ENCODE assay signal across 31 mouse cellular contexts in the genomic region with DNA sequence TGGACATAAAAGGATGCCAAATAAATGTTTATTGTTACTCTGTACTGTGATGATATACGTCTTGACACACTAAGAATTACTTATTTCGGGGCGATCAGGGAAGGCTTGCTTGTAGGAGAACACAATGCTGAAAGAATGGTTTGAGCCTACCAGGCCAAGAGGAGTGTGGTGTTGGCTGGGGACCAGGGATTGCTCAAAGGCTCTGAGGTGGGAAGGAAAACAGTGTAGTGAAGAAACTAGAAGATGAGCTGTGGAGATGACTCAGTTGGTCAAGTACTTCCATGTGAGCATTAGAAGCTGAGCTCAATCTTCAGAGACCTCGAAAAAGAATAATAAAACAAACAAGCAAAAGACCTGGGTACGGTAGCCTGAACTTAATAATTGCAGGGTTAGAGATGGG. TPM values are rescaled to one million over a fixed set of nuclear protein-coding genes. Genes with fewer than 3 reads are reported as not detected.
DNase-seq lines count a peak whose midpoint lies in the region; ATAC-seq lines count a peak whose summit lies in the region.
"Had no signal": no experiment of that assay in that cellular context is flagged by ENCODE, and none has a peak within 500 bp of the region (broad histone marks: within the 10 kb centered on the region; RNA-seq: fewer than 3 reads in every experiment).

No protein-coding gene starts in this region.

- H3K27ac ChIP-seq in forebrain, embryonic 11.5 days (ENCODE audit: low read depth, low read length), result no peak overlapping the region
- H3K27ac ChIP-seq: embryonic facial prominence, embryonic 13.5 days; forebrain, embryonic 10.5 days; hindbrain, embryonic 10.5 days; hindbrain, postnatal 0 days; intestine, embryonic 15.5 days; kidney, postnatal 0 days; liver, embryonic 12.5 days; macrophage; midbrain, embryonic 13.5 days had no signal

- intact Hi-C loops in heart, postnatal 10 days (cut with DNase I), result no loop called here
- intact Hi-C loops in gastrocnemius, postnatal 14 days (cut with DNase I; ENCODE audit: low total_unique reads), result no loop called here

- H3K4me3 ChIP-seq in forebrain, embryonic 11.5 days (ENCODE audit: low read depth, low read length), result no peak overlapping the region
- H3K4me3 ChIP-seq: embryonic facial prominence, embryonic 13.5 days; forebrain, embryonic 10.5 days; hindbrain, embryonic 10.5 days; intestine, embryonic 15.5 days; liver, embryonic 12.5 days; midbrain, embryonic 13.5 days had no signal

- no peak for ATAC-seq in forebrain, embryonic 11.5 days (replicated peaks; ENCODE audit: low FRiP score)
- ATAC-seq: forebrain, embryonic 16.5 days; hindbrain, postnatal 0 days; intestine, embryonic 15.5 days; liver, embryonic 12.5 days; liver, postnatal 0 days; midbrain, embryonic 13.5 days; Patski had no signal

- peak; percentile 90 for DNase-seq in heart, adult 11 months
- DNase-seq in heart, postnatal 10 days, result no peak
- DNase-seq in 3T3-L1 (ENCODE audit: low read depth, low spot score) (peak; percentile 20), NIH3T3 (ENCODE audit: low read depth) (peak; percentile 58)
- DNase-seq in gastrocnemius, postnatal 14 days, result peak; percentile 74
- no peak for DNase-seq in layer of hippocampus, adult 11-12 months (ENCODE audit: low spot score)
- no peak for DNase-seq in forebrain, embryonic 11.5 days (ENCODE audit: low spot score)
- DNase-seq: cerebellum, adult 11-12 months; cerebellum, postnatal 10 days; kidney, adult 2 months; kidney, postnatal 4 days; layer of hippocampus, postnatal 36 days; left cerebral cortex, postnatal 4 days; liver, postnatal 0 days; thymus, postnatal 4 days had no signal

- no peak overlapping the region for H3K9ac ChIP-seq in forebrain, embryonic 11.5 days (ENCODE audit: low read length)
- H3K9ac ChIP-seq: embryonic facial prominence, embryonic 13.5 days; intestine, embryonic 15.5 days; liver, embryonic 12.5 days; liver, postnatal 0 days; midbrain, embryonic 13.5 days had no signal

- no peaks in the 10 kb centered on the region for H3K9me3 ChIP-seq in forebrain, embryonic 11.5 days (ENCODE audit: control insufficient read depth, low read length)
- H3K9me3 ChIP-seq: embryonic facial prominence, embryonic 13.5 days; forebrain, embryonic 10.5 days; hindbrain, embryonic 10.5 days; intestine, embryonic 15.5 days; liver, embryonic 12.5 days; midbrain, embryonic 13.5 days had no signal

- H3K4me2 ChIP-seq in forebrain, embryonic 11.5 days (ENCODE audit: low read depth, low read length, severe bottlenecking), result no peak overlapping the region
- H3K4me2 ChIP-seq: embryonic facial prominence, embryonic 13.5 days; intestine, embryonic 15.5 days; liver, embryonic 12.5 days; midbrain, embryonic 13.5 days had no signal

- no peaks in the 10 kb centered on the region for H3K36me3 ChIP-seq in forebrain, embryonic 11.5 days (ENCODE audit: control insufficient read depth, insufficient read depth, low read length)
- H3K36me3 ChIP-seq: embryonic facial prominence, embryonic 13.5 days; forebrain, embryonic 10.5 days; hindbrain, embryonic 10.5 days; intestine, embryonic 15.5 days; liver, embryonic 12.5 days; midbrain, embryonic 13.5 days had no signal

- no peaks in the 10 kb centered on the region for H3K4me1 ChIP-seq in forebrain, embryonic 11.5 days (replicated peaks; ENCODE audit: control insufficient read depth, insufficient read depth, low read length)
- H3K4me1 ChIP-seq: intestine, embryonic 15.5 days; liver, embryonic 12.5 days; midbrain, embryonic 13.5 days had no signal

- 88% methylated on average over 5 of the region's 5 CpGs for WGBS in forebrain, embryonic 11.5 days

- no peaks in the 10 kb centered on the region for H3K27me3 ChIP-seq in forebrain, embryonic 11.5 days (ENCODE audit: control insufficient read depth, insufficient read depth, low read length)
- H3K27me3 ChIP-seq: embryonic facial prominence, embryonic 13.5 days; intestine, embryonic 15.5 days; liver, embryonic 12.5 days; midbrain, embryonic 13.5 days; Patski had no signal

RNA-seq across cellular contexts. Expression of a gene that starts 13.5 kb away (rescaled TPM):
- 10 to 100 TPM; 16.7 to 20.5 TPM for total RNA-seq in heart, postnatal 10 days (2021)
- total RNA-seq in gastrocnemius, postnatal 14 days (2021), result 10 to 100 TPM; 13.2 to 17.7 TPM
- 0.09 TPM in 1 of 2 replicates, not detected in the other for polyA plus RNA-seq in forebrain, embryonic 11.5 days (2014; fragmentation: Nextera tagmentation; extraction: Ambion mirVana)
- total RNA-seq: CH12.LX; common myeloid progenitor, adult 5-6 weeks; megakaryocyte-erythroid progenitor cell, adult 5-6 weeks had no signal
- polyA plus RNA-seq: C2C12; macrophage; Patski; small intestine, adult 2 months had no signal

Comparison
In these comparisons a context has a peak if more than half of its experiments do, and no peak if none do; other contexts are left out.
1. DNase-seq: peak in heart, adult 11 months (single experiment), 3T3-L1 (single experiment), NIH3T3 (single experiment) and gastrocnemius, postnatal 14 days (single experiment); none in heart, postnatal 10 days (0 of 2), layer of hippocampus, adult 11-12 months (single experiment) and forebrain, embryonic 11.5 days (single experiment).